Mouse (Mus musculus): ENCODE results near the gene Gm20388. TPM values are rescaled to one million over a fixed set of nuclear protein-coding genes. Genes with fewer than 3 reads are reported as not detected.

The Gm20388 gene
- polyA plus RNA-seq (2012; rRNA removed): 29.8 and 40.6 TPM in 2 replicates

DNA sequence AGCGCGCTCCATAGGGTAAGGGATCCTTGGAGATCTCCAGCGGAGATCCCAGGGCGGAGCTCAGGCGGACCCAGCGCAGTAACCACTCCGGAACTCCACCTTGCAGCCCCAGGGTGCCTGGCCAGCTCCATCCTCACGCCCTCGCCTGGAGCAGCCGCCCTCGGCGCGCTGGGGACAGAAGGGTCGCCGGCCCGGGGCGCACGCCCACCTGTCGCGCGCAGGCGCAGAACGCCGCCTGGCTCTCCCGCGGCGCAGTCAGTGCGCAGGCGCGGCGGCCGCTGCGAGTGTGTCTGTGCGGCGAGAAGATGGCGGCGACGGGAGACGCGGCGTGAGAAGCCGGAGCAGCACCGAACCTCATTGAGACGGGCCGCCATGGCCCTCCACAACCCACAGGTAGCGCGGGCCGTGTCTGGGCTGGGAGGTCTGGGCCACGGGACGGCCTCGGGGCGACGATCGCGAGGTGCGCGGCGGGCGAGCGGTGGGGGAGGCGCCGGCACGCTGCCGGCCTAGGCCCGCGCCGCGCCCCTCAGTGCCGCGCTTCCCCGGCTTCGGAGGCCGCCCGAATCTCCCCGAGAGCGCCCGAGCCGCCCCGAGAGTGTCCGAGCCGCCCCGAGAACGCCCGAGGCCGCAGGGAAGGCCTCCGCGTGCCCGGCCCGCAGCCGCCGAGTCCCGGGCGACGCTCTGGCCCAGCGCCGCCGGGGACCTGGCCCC is at the start of gene Gm20388:
Gene Gm20388, plus strand, starts transcription at position 295 of the 711 bp plus-strand sequence.

GRCm38 (mm10) chr8:119861706-119862389 is 48.8 kb upstream of the Gm20388 start, which contains the start of gene Klhl36:
TSS of gene Klhl36 (plus strand) at chr8:119862266.

GRCm38 (mm10) chr8:119909944-119910546 is 596 bp upstream of the Gm20388 start, which contains the start of gene Usp10:
TSS of gene Usp10 (plus strand) at chr8:119910360.

GRCm38 (mm10) chr8:119992249-119992648 is 81.6 kb downstream of the Gm20388 start, which contains the start of gene Crispld2:
TSS of gene Crispld2 (plus strand) at chr8:119992438.

GRCm38 (mm10) chr8:120101068-120101972 is 190.7 kb downstream of the Gm20388 start, which contains the start of gene Zdhhc7:
TSS of gene Zdhhc7 (minus strand) at chr8:120101482.

GRCm38 (mm10) chr8:120113758-120114255 is 203.2 kb downstream of the Gm20388 start, which contains the start of gene 6430548M08Rik:
TSS of gene 6430548M08Rik (plus strand) at chr8:120114152.

GRCm38 (mm10) chr8:120177318-120178123 is 266.9 kb downstream of the Gm20388 start, which contains the start of gene Fam92b:
TSS of gene Fam92b (minus strand) at chr8:120177466.

DNA sequence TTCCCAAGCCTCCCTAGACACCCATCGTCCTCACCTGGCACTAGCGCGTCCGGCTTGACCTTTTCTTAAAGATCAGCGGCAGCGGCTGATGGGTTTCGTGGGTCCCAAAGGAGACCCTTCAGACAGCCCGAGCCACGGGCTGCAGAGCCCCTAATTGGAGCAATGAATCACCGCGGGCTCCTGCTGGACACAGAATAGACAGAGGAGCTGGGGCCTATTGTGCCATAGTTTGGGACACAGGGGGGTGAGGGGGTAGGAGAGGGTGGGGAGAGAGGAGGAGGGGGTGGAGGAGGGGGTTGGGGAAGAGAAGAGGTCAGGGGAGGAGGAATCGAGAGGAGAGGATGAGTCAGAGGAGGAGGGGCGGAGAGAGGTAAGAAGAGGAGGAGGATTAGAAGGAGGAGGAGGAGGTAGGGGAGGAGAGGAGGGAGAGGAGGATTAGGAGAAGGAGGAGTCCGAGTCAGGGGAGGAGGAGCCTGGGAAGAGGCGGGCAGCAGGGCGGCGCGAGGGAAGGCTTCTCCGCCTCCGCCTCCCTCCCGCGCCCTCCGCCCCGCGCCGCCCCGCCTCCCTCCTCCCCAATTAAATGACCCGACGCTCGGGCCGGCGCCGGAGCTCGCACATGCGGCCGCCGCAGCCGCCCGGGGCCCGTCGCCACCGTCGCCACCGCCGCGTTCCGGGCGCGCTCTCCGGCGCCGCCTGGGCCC is 317.4 kb downstream of the Gm20388 start, which contains the start of gene Gse1:
Gene Gse1, plus strand, starts transcription at position 566 of the 701 bp plus-strand sequence.

GRCm38 (mm10) chr8:120588908-120589771 is 678.5 kb downstream of the Gm20388 start, which contains the start of gene Gins2:
TSS of gene Gins2 (minus strand) at chr8:120589304.

DNA sequence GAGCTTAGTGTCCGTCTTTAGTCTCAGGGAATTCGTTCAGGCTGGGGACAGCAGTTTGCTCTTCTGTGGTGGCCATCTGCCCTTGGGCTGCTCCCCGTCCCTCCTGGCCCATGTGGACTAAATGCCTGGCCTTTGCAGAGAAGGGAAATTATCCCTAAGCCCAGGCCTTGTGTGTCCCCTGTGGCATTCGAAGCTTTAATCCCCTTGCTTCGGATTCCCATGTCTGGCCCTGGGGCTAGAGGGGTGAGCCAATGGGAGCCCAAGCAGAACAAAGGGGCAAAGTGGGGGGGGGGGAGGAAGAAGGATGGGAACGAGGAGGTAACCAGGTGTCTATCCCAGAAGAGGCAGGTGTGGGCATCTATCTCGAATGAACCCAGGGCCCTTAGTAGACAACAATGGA is 736.9 kb downstream of the Gm20388 start, which contains the start of gene 1190005I06Rik:
Gene 1190005I06Rik, minus strand, starts transcription at position 101 of the 400 bp plus-strand sequence.

DNA sequence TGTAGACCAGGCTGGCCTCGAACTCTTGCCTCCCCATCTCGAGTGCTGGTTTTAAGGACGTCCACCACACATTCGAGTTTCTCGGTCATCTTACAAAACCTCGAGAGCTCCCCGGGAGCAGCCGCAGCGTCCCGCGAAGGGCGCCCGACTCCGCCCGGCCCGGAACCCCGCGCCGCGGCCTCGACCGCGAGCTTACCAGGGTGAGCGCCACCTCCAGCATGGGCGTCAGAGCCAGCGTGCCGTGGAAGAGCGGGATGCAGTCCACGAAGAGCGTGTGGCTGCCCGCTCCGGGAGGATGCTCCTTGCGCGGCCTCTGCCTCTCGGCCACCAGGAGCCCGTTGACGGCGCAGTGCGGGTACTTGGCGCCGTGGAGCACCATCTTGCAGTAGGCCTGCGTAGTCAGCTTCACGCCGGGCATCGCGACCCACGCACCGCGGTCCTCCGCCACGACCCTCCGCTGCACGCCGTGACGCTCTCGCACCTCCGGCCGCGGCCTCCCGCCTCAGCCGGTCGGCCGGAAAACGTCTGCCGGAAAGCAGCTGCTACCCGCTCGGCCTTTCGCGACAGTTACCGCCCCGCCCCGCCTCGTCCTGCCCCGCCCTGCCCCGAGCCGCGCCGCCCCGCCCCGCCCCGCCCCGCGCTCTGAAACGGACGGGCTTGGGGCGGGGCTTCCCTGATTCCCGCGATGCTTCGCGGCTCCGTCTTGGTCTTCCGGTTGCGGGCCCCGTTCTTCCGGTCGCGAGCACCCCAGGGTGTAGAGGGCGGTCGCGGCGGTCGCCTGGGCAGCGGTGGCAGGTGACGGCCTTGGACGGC is 757.1 kb downstream of the Gm20388 start, which contains the start of the genes Gm27021 and Cox4i1:
Gene Gm27021, minus strand, starts transcription at position 519 of the 813 bp plus-strand sequence.
Gene Cox4i1, plus strand, starts transcription at position 662 of the 813 bp plus-strand sequence.

DNA sequence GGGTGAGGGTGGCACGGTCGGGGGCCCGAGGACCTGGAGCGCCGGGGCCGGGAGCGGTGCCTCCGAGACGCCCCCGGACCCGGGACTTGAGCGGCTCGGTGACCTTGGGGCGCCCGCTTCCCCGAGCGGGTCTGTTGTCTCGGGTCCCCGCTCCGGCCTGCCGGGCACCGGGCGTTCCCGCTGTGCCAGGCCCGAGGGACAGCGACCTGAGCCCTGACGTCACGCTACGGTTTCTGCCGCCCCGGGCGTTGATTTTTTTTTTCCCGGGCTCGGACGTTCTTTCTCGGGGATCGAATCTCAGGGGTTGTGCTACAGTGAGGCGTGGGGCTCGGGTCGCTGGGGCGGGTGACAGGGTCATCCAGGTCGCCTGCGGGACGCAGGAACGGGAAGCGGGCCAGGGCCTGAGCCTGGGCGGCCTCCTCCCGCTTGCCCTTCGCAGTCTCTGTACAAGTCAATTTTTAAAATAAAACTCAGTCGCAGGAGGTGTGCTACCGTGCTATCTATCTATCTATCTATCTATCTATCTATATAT is 757.8 kb downstream of the Gm20388 start, which contains the start of gene Emc8:
Gene Emc8, minus strand, starts transcription at position 200 of the 532 bp plus-strand sequence.

GRCm38 (mm10) chr8:120735770-120736481 is 825.3 kb downstream of the Gm20388 start, which contains the start of gene Irf8:
TSS of gene Irf8 (plus strand) at chr8:120736358.

GRCm38 (mm10) chr8:121084210-121084951 is 1173.7 kb downstream of the Gm20388 start, which contains the start of gene Foxf1:
TSS of gene Foxf1 (plus strand) at chr8:121084386.

DNA sequence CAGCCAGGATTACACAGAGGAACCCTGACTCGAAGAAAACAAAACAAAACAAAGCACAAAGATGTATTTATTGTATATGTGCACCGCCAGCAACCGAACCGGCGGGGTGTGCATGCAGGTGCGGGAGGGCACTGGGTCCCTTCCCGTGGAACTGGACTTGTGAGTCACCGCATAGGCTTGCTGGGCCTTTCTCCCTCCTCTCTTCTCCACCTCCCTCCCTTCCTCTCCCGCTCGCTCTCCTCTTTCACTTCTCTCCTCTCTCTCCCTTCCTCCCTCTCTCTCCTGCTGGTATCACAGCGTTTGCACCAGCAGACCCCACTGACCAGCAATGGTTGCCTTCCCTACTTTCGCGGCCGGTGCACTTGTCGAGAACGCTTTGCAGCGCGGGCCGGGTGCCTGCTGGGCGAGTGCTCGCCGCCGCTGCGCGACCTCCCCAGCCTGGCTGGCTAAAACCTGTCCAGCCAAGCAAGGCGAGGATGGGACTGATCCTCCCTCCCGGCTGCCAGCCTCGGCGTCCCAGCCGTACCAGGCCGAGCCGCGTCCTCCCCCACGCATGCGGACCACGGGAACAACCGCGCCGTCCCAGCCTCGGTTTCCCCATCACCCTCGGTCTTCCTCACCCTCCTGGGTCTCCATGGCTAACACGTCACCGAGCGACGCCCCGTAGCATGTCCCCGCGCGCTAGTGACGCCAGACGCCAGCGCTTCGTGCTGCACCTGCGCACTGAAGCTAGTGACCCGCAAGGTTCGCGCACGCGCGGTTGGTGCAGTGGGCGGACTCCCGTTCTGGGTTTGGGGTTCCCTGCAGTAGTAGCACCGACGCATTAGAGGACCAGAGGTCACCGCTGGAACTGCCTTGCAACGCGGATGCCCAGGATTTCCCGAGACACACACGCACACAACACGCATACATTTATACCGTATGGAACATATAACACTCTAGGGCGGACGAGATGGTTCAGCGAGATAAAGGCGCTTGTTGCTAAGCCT is 1197.3 kb downstream of the Gm20388 start, which contains the start of gene Mthfsd:
Gene Mthfsd, minus strand, starts transcription at position 725 of the 989 bp plus-strand sequence.

